Mouse (Mus musculus) hindbrain, postnatal 0 days (tissue): ENCODE results near the gene Mt3. TPM values are rescaled to one million over a fixed set of nuclear protein-coding genes. Genes with fewer than 3 reads are reported as not detected.
"Not testable (repeated sequence)": the region's sequence is repeated elsewhere in the genome, so short reads cannot be mapped to it uniquely, and the experiment has no call there.

Source experiments
- ATAC-seq: fragments of 200-750 bp; cut with Nextera tagmentation; 2 replicates; pipeline ENCODE4 v1.8.0; 2017; ENCODE audit warnings: mild to moderate bottlenecking, moderate TSS enrichment, moderate library complexity
- DNase-seq: peaks from one replicate; pipeline ENCODE4 v3.0.0-alpha.2; 2015; ENCODE audit warnings: low spot score
- H3K27ac ChIP-seq: fragments of 300-500 bp; sonication (generic); 2 replicates; pipeline ENCODE4 v1.5.1; 2014; ENCODE audit warnings: mild to moderate bottlenecking
- H3K27me3 ChIP-seq: fragments of 300-500 bp; sonication (generic); 2 replicates; pipeline ENCODE4 v1.6.1; 2014; ENCODE audit warnings: low read length, mixed read lengths; ENCODE audit not compliant: insufficient read depth
- H3K36me3 ChIP-seq: fragments of 300-500 bp; sonication (generic); 2 replicates; pipeline ENCODE4 v1.6.1; 2014; ENCODE audit warnings: low read length, mixed read lengths; ENCODE audit not compliant: insufficient read depth
- H3K4me1 ChIP-seq: fragments of 300-500 bp; sonication (generic); 2 replicates; pipeline ENCODE4 v1.6.1; 2014; ENCODE audit warnings: antibody characterized with exemption, low read length, mixed read lengths; ENCODE audit not compliant: insufficient read depth
- H3K4me2 ChIP-seq: fragments of 300-500 bp; sonication (generic); 2 replicates; pipeline ENCODE4 v1.6.1; 2014; ENCODE audit warnings: low read depth, mild to moderate bottlenecking, low read length, moderate library complexity, mixed read lengths
- H3K4me3 ChIP-seq: fragments of 300-500 bp; sonication (generic); 2 replicates; pipeline ENCODE4 v1.5.1; 2014; ENCODE audit warnings: low read length
- H3K9ac ChIP-seq: fragments of 300-500 bp; sonication (generic); replicated peaks from 2 replicates; pipeline ENCODE4 v1.6.1; 2014; ENCODE audit warnings: mild to moderate bottlenecking, low read length, moderate library complexity, mixed read lengths
- H3K9me3 ChIP-seq: fragments of 300-500 bp; sonication (generic); 2 replicates; pipeline ENCODE4 v1.6.1; 2016; ENCODE audit warnings: low read length, mixed read lengths
- CTCF ChIP-seq: IDR thresholded peaks from 2 replicates; pipeline ENCODE4 v1.5.1; 2016; ENCODE audit warnings: antibody characterized with exemption, control low read depth, low read depth
- WGBS: fragments of 180-500 bp; shearing (Covaris S2); extraction: QIAGEN DNeasy Blood & Tissue Kit; methylation state at CpG from one replicate; pipeline ENCODE4 v1.1.7; 2014; 5-methylcytosine and 5-hydroxymethylcytosine counted together
- polyA plus RNA-seq: library from polyadenylated mRNA; unstranded; fragments of >200 nt; fragmentation: Nextera tagmentation; extraction: Ambion mirVana; gene quantifications from 2 replicates; pipeline ENCODE4 v1.2.1, GENCODE M21; 2015
- total RNA-seq: library from RNA; depleted of rRNA; stranded (reverse); fragments of >200 nt; gene quantifications from 2 replicates; pipeline ENCODE4 v1.2.3, GENCODE M21; 2014

The Mt3 gene
- total and polyA plus RNA-seq, 2 experiments from 2014 or later: 445 to 889 TPM

GRCm38 (mm10) chr8:94130126-94130525 is 22.3 kb upstream of the Mt3 start:
- Histone ChIP-seq H3K36me3 (no peaks in the 10 kb centered on the region), H3K4me3 (no peak overlapping the region), H3K9me3 (no peaks in the 10 kb centered on the region), H3K4me2 (no peak overlapping the region), H3K4me1 (no peaks in the 10 kb centered on the region), H3K9ac (no peak overlapping the region), H3K27ac (no peak overlapping the region), H3K27me3 (no peaks in the 10 kb centered on the region)
- TF ChIP-seq CTCF: no peak
- DNase-seq (no peak), ATAC-seq (no peak)
- 80% methylated on average over 4 of the region's 4 CpGs for WGBS

- Histone ChIP-seq H3K27me3 (no peaks in the 10 kb centered on the region), H3K4me2 (no peak overlapping the region), H3K9ac (no peak overlapping the region), H3K36me3 (no peaks in the 10 kb centered on the region), H3K9me3 (no peaks in the 10 kb centered on the region), H3K27ac (no peak overlapping the region), H3K4me1 (no peaks in the 10 kb centered on the region), H3K4me3 (no peak overlapping the region)
- DNase-seq (no peak), ATAC-seq (no peak)
- 76% methylated on average over 5 of the region's 5 CpGs for WGBS
- no peak for TF ChIP-seq CTCF
Measured at GRCm38 (mm10) chr8:94132096-94132495, 20.3 kb upstream of the Mt3 start.

- 73% methylated on average over 3 of the region's 3 CpGs for WGBS
Measured at GRCm38 (mm10) chr8:94134601-94135000, 17.8 kb upstream of the Mt3 start.

DNA sequence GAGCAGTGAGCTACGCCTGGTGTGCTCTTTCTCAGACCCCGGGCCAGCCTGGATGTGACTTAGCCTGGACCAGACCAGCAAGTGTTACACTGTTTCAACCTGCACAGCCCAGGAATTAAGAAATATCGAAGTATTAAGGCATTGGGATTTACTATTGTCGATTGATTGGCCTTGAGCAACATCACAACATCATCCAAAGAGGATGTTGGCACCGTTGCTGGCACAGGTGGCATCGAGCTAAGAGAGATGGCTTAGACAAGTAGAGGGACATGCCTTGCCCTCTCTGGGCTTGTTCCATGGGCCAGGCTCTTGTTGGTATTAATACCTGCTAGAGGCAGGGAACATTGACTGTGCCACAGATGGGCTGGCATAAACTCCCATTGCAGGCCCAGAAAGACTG is 16.9 kb upstream of the Mt3 start:
- H3K4me1 ChIP-seq: no peaks in the 10 kb centered on the region
- whole genome bisulfite sequencing: 91% methylated on average over 6 of the region's 6 CpGs
- no peaks in the 10 kb centered on the region for H3K36me3 ChIP-seq
- no peaks in the 10 kb centered on the region for H3K9me3 ChIP-seq
- TF ChIP-seq CTCF: no peak
- H3K4me2 ChIP-seq: no peak overlapping the region
- H3K4me3 ChIP-seq: no peak overlapping the region
- H3K27ac ChIP-seq: no peak overlapping the region
- no peak overlapping the region for H3K9ac ChIP-seq
- ATAC-seq (no peak), DNase-seq (no peak)
- no peaks in the 10 kb centered on the region for H3K27me3 ChIP-seq

More at GRCm38 (mm10) chr8:94134601-94135000, 17.8 kb upstream of the Mt3 start:
- not testable (repeated sequence) for H3K9me3 ChIP-seq, H3K4me2 ChIP-seq, H3K27ac ChIP-seq, H3K27me3 ChIP-seq, H3K4me1 ChIP-seq, H3K4me3 ChIP-seq, H3K36me3 ChIP-seq, ATAC-seq, H3K9ac ChIP-seq, DNase-seq

DNA sequence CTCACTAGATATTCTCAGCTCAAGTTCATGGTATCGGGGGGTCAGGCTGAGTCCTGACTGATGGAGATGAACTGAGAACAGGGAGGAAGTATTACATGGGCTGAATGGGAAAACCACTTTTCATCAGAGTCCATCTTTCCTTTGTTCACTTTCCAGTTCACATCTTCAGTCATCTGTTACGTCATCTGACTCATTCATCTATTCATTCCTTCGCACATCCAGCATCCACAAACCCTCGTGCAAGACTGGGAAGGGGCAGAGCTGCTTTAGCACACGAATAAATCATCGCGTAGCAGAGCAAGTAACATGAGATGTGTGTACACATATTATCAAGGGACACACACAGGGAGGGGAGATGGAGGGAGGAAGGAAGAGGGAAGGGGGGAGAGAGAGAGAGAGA is 16.2 kb upstream of the Mt3 start:
- no peaks in the 10 kb centered on the region for H3K4me1 ChIP-seq
- H3K4me3 ChIP-seq: no peak overlapping the region
- WGBS: 78% methylated on average over 7 of the region's 7 CpGs
- H3K9ac ChIP-seq: no peak overlapping the region
- DNase-seq (no peak), ATAC-seq (no peak)
- TF ChIP-seq CTCF: no peak
- H3K36me3 ChIP-seq: no peaks in the 10 kb centered on the region
- no peak overlapping the region for H3K27ac ChIP-seq
- H3K4me2 ChIP-seq: no peak overlapping the region
- no peaks in the 10 kb centered on the region for H3K9me3 ChIP-seq
- H3K27me3 ChIP-seq: no peaks in the 10 kb centered on the region

DNA sequence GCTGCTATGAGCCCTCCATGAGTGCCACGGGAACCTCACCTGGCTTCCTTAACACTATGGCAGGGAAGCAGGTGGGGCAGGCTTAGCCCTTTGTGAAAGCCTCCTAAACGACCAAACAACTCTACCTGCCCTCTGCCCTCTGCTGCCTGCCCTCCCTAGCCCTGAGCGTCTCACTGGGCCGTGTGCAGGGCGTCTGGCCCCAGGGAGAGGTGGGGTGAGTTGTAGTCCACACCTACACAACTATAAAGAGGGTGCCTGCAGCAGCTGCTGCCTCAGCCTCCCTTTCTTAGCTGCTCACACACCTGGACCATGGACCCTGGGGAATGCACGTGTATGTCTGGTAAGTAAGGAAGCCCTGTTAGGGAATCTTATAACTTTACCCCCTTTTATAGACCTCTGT is 15.5 kb upstream of the Mt3 start, which contains the start of gene Mt4:
TSS of gene Mt4 (plus strand) at position 265 of the 400 bp plus-strand sequence.
- Histone ChIP-seq H3K9ac (no peak within 1 kb of the TSS), H3K4me3 (no peak within 1 kb of the TSS), H3K9me3 (no peaks in the 10 kb centered on the region), H3K4me2 (no peak within 1 kb of the TSS), H3K27ac (no peak within 1 kb of the TSS), H3K4me1 (no peaks in the 10 kb centered on the region), H3K36me3 (no peaks in the 10 kb centered on the region), H3K27me3 (no peaks in the 10 kb centered on the region)
- no peak for DNase-seq
- 61% methylated on average over 6 of the region's 6 CpGs for WGBS
- TF ChIP-seq CTCF: no peak
- no peak for ATAC-seq

- DNase-seq (peak; percentile 3), ATAC-seq (no peak)
- Histone ChIP-seq H3K27me3 (no peaks in the 10 kb centered on the region), H3K9me3 (no peaks in the 10 kb centered on the region), H3K4me2 (no peak overlapping the region), H3K4me3 (no peak overlapping the region), H3K27ac (no peak overlapping the region), H3K4me1 (no peaks in the 10 kb centered on the region), H3K9ac (no peak overlapping the region), H3K36me3 (no peaks in the 10 kb centered on the region)
- 62% methylated on average over 4 of the region's 4 CpGs for WGBS
- no peak for TF ChIP-seq CTCF
Measured at GRCm38 (mm10) chr8:94140266-94140795, 12.1 kb upstream of the Mt3 start.
